Mouse (Mus musculus) MN1 (cell line): ENCODE data around the gene Bbs2.

Experiments used
- DNase-seq: peaks from one replicate; pipeline ENCODE4 v3.0.0-alpha.2; 2016; ENCODE audit warnings: low spot score

Bbs2 gene

DNA sequence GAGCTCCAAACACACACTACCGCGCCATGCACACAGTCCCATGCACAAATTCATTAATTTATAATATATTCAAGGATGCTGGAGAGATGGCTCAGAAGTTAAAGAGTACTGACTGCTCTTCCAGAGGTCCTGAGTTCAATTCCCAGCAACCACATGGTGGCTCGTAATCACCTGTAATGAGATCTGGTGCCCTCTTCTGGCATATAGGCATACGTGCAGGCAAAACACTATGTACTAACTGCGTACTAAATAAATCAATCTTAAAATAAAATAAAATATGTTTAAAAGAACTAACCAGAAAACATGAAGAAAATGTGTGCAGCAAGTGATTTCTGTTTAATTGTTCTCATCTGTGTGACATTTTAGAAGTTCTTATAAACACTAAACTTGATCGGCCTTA, 4.4 kb downstream of the Bbs2 start:
- DNase-seq, result no peak

DNA sequence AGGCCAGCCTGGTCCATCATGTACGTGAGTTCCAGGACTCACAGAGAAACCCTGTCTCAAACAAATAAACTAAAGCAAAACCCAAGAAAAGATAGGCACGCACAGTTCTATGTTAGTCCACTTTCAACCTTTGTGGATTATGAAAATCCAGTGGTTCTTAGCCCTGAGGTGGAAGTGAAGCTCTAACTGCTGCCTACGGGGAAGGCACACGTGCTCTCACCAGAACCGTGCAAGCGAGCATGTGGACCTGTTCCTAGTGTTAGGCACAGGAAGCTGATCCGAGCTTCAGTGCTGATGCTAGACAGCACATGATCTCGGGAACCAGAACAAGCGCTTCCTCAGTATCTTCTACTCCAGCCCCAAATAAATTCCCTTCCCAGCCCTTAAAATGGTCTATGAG, 5.9 kb downstream of the Bbs2 start:
- no peak for DNase-seq

DNA sequence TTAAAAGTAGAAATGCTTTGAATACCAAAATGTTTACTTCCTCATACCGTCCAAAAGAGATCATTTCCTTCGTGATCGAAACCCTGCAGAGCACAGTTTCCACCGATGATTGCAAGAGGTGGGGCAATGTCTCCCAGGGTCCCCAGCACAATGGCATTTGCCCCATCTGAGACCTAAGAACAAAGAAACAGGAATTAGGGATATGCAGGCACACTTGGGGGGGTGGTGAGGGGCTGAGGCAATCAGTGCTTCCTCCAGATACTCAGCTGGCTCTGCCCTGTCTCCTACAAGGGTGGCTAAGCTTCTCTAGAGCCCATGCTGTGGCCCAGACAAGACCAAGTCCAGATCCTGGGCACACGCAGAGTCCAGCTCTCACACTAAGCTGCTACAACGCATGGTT, 9.0 kb downstream of the Bbs2 start:
- DNase-seq, result no peak

DNA sequence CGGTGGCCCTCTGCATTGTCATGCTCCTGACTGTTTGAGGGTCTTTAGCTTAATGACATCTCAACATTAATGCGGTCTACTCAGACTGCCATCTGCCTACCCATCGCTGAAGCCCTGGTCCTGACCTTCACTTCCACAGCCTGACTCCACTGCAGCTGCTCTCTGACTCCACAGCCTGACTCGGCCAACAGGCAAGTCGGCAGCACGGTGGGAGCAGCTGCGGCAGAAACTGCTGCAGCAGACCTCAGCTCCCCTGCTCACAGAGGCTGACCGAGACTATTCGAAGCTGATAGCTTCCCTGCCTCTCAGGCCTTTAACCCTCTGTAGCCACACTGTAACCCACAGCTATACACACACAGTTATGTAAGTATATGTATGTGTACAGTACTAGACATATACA, 10.8 kb downstream of the Bbs2 start:
- no peak for DNase-seq

DNA sequence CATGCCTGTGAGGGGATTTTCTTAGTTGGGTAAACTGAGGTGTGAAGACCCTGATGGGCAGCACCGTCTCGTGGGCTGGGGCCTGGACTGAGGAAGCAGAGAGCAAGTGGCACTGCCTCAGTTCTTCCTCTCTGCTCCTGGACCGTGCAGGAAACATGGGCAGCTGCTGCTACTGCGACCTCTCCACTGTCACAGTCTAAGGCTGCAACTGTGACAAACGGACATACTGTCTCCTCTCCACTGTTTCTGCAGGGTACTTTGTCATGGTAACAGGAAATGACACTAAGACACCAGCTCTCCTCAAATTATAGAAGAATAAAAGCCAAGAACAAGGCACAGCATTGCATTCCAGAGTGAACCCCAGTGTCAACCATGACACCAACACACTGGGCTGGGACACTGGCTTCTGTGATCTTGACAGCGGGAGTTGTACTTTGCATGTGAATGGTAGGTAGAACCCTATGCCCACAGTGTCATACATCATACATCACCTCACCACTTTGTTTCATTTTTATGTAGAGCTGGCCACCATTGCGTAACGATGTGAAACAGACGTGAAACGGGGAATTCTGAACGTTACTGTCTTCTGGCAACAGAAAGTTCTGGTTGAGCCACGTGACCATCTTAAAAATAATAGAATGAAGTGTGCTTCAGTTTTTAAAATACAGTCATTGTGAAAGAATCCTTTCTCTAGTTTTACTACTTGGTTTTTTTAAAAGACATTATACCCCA, 22.1 kb downstream of the Bbs2 start:
- DNase-seq, result no peak

DNA sequence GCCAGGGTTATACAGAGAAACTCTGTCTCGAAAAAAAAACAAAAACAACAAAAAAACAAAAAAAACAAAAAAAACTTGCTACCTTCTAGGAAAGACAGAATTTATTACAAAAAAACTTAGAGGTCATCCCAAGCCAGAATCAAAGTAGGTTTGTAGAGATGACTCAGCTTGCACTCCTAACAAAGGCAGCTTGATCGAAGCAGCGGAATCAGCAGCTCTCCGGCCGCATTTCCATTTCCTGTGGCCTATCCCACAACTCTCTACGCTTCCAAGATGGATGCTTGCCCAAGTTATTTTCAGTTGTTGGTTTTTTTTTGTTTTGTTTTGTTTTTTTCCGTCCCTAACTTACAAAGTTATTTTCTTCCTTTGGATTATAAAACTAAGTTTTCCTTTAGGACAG, 29.9 kb downstream of the Bbs2 start:
- no peak for DNase-seq

DNA sequence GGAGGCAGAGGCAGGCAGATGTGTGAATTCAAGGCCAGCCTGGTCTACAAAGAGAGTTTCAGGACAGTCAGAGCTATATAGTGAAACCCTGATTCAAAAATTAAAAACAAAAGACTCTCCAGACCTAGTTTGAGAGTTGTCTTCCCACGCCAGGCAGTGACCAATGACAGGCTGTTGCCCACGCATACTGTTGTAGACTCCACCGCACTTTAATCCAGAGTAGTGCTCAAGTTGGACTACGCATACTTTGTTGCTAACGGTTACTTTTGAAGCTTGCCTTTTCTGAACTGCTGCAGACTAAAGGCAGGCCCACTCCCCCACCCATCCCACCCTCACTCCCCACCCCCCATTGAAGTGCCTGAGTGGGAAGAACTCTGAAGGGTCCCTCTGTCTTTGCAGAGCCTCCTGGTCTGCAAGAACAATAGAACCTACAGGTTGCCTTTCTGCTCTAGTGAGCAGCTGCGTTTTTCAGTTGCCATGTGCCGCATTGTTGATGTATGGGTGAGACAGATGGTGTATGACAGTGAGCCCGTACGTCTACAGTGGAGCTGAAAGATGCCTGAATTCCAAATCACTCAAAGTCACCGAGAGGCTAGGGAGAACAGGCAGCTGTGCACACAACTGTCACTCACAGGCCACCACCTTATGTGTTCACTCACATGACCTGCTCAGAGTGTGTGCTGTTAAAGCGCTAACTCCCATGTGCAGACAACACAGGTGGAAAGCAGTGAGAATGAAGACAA, 32.4 kb downstream of the Bbs2 start:
- DNase-seq, result no peak

DNA sequence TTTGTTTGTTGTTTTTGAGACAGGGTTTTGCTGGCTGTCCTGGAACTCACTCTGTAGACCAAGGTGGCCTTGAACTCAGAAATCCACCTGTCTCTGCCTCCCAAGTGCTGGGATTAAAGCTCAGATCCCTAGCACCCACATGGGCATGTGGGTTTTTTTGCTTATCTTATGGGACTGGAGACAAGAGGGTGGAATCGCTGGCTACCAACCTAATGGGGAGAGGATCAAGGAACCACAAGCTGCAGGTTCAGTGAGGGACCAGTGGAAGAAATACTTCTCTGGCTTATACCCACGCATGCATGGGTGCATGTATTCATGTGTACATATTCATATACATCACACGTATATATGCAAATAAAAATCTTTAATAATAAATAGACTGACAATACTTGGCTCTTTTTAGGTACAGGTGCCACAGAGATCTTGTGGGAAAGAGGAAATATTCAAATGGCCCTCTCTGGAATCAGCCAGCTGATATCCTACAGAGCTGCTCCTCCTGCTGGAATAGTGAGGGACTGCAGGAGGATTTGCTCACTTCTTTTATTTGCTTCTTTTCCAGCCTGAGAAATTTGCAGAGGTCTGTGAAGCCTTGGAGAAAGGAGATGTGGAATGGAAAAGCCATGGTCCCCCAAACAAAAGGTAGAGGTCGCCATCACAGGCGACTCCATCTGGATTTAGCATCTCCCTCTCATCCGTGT, 41.4 kb downstream of the Bbs2 start:
- peak; percentile 72 for DNase-seq

DNA sequence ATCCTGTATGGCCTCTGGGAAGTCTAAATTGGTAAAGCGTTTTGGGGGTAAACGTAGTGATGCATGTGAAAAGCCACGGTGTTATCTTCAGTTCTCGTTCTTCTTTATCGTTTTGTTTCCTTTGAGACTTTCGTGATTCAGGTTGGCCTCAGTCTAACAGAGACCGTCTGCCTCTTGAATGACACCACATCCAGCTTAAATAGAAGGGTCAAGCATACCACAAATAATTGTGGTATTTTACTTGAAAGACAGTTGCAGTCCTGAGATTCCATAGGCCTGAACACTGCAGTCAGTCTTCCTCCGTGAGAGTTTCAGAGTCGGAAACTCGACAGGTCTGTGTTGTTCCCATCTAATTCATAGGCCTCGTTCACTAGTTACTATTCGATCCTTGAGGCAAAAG, 46.0 kb downstream of the Bbs2 start:
- no peak for DNase-seq

DNA sequence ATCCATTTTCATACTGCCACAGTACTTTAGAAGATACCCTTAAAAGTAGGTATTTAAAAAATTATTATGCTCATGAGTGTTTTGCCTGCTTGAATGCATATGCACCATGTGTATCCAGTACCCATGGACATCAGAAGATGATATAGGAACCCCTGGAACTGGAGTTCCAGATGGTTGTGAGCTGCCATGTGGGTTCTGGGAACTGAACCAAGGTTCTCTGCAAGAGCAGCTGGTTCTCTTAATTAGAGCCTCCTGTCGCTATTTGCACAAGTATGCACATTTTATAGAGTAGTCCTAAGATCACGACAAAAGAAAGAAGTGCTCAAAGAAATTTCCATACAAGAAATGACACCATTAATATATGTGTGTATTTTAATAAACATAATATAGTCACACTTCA, 50.9 kb downstream of the Bbs2 start:
- no peak for DNase-seq

DNA sequence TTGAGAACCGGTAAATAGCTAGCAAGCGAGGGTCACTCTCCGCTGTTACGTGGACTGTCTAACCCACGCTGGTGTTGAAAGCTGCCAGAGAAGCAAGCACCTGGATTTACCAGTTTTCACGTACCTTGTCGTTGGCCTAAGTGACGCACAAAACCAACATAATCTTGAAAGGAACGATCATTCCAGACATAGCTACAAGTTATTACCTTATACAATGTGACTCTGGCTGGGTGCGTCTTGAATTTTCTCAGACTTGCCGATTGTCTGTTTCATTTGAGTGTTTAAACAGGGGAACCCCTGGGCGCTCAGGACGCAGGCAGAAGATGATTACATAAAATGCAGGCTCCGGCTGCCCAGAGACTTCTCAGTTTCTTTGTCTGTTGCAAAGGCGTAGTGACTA, 60.9 kb downstream of the Bbs2 start:
- DNase-seq, result peak; percentile 38

DNA sequence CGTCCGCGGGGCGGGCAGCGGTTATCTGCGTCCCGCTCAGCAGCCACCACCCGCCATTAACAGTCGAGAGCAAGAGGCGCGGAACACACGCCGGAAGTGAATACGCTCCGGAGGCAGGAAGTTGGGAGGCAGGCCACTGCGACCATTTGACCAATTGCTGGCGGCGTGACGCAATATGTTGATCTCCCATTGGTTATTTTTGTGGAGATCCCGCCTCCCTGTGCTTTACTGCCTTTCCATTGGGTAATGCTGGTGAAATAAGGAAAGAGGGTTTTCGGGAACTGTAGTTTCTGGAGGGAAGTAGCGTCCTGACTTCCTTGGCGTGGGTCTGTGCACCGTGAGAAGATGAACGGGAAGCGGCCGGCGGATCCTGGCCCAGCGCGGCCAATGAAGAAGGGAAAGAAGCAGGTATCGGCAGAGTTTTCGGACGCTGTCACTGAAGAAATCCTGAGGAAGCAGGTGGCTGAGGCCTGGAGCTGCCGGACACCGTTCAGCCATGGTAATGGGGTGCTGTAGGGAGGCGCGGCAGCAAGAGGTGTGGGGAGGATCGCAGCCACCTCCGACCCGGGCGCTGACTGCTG, 61.7 kb downstream of the Bbs2 start, which contains the start of the genes Nudt21 and Ogfod1:
Gene Nudt21, minus strand, starts transcription at position 88 of the 581 bp plus-strand sequence.
Gene Ogfod1, plus strand, starts transcription at position 255 of the 581 bp plus-strand sequence.
- peak; percentile 100 for DNase-seq

DNA sequence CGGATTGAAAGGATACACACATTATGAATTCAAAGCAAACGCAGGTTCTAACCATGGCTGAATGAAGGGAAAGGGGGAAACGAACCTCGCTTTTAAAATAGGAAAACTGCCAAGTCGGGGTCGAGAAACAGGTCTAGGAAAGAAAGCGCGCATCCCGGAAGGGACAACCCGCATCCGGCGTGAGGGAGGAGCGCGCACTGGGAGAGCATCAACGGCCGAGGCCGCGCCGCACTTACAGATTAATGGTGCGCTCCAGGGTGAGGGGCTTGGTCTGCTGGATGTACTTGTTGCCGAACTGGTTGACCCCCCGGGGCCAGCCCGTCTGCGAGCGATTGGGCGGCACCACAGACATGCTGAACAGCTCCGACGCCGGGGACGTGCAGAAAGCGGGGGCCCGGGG, 62.2 kb downstream of the Bbs2 start:
- peak; percentile 85 for DNase-seq

DNA sequence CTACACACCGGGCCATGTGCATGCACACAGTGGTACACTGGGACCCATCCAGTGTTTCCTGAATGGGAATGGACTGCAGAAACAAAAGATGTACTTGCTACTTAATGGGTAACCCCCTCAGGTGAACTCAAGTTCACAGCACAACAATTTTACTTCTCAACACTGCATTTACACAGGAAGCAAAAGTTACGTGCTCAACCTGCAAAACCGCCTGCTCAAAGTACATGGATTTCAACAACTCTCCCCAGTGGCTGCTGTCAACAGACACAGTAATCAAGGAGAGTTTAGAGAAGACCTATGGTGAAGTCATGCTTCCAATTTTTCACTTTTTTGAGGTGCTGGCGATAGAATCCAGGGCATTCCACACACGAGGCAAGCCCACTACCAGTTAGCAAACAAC, 63.5 kb downstream of the Bbs2 start:
- DNase-seq, result no peak

DNA sequence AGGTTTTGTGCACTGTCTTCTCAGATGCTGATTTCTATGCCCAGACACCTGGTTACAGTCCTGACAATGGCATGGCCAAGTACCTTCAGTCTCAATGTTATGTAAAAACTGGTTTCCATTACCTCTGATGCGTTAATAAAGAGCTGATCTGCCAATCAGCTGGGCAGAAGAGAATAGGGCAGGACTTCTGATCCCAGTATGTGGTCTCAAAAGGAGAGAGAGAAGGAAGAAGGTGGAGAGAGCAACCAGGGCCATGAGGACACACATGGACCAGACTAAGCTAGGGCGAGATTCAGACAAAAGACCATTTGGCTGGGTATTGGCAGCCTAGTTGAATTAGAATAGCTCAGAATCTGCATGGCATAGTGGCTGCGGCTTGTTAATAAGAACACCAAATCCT, 65.1 kb downstream of the Bbs2 start:
- DNase-seq, result no peak

DNA sequence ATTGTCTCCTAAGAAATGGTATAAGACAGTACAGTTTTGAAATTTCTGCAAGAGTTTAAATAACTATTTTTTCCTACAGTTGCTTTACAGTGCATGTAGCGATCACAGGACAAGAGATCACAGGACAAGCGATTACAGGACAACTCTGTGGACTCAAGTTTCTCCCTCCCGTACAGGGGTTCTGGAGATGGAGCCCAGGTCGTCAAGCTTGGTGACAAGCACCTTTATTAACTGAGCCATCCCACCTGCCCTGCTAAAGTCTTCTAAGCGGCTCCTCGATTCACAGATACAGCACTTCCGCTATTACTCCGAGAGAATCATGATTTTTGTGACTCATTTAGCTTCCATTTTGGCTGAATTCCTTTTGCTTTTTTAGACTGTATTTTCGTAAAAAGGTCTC, 69.0 kb downstream of the Bbs2 start:
- DNase-seq, result no peak

DNA sequence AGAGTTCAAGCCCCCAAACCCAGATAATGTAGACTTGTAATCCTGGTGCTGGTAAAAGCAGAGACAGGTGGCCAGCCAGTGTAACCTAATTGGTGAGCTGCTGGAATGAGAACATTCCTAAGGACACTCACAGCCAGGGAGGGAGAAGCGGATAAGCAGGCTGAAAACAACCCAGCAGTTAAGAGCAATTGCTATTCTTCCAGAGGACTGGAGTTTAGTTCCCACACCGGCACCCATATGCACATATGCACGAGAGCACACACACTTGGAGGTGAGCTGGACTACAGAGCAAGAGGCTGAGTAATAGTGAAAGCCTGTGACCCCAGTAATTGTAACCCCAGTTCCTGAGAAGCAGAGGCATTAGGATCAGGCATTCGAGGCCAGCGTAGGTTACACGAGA, 74.8 kb downstream of the Bbs2 start:
- no peak for DNase-seq
